Mouse (Mus musculus): Measurements from ENCODE around the gene Trabd. TPM values are rescaled to one million over a fixed set of nuclear protein-coding genes. Genes with fewer than 3 reads are reported as not detected.

Gene Trabd
- total RNA-seq, 1 experiment from 2014 or later, result 39.1 TPM

DNA sequence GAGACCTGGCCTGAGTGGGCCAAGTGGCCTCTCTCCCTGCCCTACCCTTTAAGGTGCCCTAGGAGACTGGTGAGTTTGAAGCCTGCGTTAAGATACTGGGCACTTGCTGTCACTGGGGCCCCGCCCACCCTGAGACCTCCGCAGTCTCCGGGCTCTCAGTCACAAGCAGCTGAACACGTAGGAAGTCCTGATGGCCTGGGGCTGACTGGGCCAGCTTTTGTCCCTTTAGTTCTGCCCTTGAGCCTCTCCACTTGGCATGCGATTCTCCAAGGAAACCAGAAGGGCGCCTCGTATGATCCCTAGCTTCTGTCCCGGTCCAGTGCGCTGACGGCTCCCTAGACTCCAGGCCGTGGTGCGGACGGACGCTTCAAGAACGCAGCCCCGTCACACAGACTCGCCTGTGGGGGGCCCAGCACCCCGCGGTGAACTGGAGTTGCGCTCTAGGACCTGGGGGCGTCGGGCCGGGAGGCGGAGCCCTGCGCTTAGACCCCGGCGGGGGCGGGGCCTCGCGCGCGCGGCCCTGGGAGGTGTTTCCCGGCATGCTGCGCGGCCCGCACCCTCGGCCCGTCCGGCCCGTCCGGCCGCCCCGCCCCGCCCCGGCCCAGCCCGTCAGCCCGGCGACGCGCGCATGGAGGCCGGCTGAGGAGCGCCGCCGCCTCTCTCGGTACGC is 689 bp downstream of the Trabd start:
- ATAC-seq (replicated peaks; ENCODE audit: insufficient number of reproducible peaks, low FRiP score, low TSS enrichment, poor library complexity, severe bottlenecking), result peak; percentile 59

DNA sequence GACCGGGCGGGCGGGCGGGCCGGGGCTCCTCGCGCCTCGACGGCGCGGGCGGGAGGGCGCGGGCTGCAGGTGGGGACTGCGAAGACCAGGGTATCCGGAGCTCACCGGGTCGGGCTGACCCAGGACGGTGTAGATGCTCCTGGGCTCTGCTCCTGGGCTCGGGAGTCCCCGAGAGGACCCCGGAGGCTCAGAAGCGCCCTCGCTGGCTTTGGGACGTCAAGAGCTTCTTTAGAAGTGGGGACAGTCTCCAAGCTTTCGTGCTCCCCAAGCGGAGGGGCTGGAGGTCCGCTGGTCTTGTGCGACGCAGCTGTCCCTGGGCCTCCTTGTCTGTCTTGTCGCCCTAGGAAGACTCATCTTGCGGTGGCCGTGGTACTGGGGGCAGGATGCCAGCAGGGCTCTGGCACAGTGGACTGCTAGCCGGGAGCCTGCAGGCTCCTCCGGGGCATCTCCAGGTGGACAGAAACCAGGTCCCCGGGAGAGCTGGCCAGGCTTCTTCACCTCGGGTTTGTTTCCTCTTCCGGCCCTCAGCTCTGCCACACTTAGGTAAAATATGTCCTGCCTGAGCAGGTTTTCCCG is 1.3 kb downstream of the Trabd start:
- no peak for ATAC-seq (replicated peaks; ENCODE audit: insufficient number of reproducible peaks, low FRiP score, low TSS enrichment, poor library complexity, severe bottlenecking)

DNA sequence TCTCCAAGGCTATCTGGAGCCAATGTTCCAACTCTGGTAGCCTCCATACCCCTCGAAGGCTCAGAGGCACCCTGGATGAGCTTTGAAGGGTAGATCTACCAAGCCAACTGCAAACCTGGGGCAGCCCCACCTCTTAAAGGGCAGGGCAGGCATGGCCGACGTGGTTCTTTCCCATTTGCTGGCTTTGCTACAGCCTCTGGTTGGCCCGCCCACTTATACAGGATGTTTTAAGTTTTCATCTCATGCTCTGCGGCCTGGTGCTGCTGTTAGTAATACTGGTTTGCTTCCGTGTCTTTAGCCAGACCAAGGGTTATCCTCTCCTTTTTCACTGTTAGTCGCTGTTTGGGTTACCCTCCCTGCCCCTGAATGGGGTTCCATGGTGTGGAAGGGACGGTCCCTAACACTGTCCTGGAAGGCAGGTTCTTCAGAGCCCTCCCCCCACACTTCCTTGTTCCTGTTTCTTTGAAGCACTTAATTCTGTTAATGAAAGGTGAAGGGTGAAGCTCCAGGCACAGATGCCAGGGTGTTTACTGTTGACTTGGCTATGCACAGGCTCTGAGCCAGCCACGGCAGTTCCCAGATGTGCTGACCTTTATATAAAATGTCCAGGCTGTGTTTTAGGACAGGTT is 3.4 kb downstream of the Trabd start:
- ATAC-seq (replicated peaks; ENCODE audit: insufficient number of reproducible peaks, low FRiP score, low TSS enrichment, poor library complexity, severe bottlenecking), result peak; percentile 54

DNA sequence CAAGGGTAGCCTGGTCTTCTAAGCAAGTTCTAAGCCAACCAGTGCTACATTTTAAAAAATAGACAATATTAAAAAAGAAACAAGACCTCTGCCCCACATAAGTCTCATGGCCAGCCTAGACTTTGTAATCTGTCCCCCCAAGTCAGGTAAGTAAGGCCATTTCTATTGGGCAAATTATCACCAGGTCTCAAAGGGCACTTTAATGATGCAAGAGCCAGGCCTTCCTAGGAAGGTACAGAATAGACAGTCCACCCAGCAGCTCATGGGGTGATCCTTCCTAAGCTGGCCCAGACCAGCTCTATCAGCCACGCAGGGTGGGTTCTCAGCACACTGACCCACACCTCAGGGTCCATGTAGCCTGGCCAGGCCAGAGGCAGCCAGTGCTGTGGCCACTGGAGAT is 9.0 kb downstream of the Trabd start:
- ATAC-seq (replicated peaks; ENCODE audit: insufficient number of reproducible peaks, low FRiP score, low TSS enrichment, poor library complexity, severe bottlenecking), result no peak

DNA sequence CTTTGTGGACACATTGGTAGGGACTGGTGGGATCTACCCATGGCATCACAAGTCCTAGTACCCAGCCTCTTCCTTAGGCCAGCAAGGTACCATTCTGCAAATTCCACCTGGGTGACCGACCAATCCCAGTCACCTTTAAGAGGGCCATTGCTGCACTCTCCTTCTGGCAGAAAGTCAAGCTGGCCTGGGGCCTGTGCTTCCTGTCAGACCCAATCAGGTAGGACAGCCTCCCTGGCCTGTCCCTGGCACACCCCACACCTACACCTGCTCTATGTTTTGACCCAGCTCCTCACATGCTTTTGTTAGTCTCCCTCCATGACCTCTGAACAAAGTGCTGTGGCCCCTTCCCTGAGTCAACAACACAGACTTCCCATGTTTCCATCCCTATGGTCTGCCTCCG is 9.9 kb downstream of the Trabd start:
- ATAC-seq (replicated peaks; ENCODE audit: insufficient number of reproducible peaks, low FRiP score, low TSS enrichment, poor library complexity, severe bottlenecking), result no peak

DNA sequence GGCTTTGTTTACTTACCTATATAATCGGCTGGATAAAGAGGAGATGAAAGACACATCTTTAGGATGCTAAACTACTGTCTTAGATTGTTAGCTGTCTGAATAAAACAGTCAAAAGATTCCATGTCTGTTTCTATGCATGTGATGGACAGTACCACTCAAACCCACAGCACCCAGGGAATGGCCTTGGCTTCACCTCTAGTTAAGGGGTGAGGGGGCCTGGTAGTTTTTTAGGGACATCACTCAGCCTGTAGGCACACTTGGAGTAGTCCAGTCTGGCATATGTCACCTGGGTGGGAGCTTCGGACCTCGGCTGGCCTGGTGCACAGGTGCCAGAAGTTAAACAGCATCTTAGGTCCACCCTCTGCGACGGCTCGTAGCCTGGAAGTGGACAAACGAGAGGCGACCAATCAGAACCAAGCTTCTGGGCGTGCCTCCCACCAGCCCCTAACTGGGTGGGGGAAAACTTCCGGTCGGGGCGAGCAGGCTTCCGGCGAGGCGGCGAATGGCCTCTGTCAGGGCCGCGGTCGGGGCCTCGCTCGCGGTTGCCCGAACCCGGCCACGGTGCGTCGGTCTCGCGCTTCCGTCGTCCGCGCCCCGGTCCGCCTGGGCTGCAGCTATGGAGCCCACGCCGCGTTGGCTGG is 13.8 kb downstream of the Trabd start, which contains the start of gene Selenoo:
Selenoo (plus strand) TSS at position 478 of the 641 bp plus-strand sequence.
- peak; percentile 83 for ATAC-seq (replicated peaks; ENCODE audit: insufficient number of reproducible peaks, low FRiP score, low TSS enrichment, poor library complexity, severe bottlenecking)

DNA sequence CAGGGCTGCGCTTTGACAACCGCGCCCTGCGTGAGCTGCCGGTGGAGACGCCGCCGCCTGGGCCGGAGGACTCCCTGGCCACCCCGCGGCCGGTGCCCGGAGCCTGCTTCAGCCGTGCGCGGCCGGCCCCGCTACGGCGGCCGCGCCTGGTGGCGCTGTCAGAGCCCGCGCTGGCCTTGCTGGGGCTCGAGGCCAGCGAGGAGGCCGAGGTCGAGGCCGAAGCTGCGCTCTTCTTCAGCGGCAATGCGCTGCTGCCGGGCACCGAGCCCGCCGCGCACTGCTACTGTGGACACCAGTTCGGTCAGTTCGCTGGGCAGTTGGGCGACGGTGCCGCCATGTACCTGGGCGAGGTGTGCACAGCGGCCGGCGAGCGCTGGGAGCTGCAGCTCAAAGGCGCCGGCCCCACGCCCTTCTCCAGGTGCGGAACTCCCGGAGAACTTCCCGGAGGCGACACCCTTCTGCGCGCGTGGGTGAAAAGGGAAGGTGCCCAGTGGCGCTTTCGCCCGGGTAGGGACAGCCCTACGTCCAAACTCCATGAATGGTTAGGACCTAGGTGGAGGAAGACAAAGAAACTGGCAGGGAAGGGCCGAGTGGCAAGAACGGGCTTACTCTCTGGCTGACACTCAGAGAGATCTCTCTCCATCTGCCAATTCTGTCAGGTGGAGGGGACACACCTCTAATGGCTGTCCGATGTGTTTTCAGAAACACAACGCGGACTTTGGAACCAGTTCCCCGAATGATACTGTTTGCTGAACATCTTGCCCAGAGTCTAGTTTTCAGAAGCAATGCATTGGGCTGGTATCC is 14.5 kb downstream of the Trabd start:
- ATAC-seq (replicated peaks; ENCODE audit: insufficient number of reproducible peaks, low FRiP score, low TSS enrichment, poor library complexity, severe bottlenecking), result no peak

DNA sequence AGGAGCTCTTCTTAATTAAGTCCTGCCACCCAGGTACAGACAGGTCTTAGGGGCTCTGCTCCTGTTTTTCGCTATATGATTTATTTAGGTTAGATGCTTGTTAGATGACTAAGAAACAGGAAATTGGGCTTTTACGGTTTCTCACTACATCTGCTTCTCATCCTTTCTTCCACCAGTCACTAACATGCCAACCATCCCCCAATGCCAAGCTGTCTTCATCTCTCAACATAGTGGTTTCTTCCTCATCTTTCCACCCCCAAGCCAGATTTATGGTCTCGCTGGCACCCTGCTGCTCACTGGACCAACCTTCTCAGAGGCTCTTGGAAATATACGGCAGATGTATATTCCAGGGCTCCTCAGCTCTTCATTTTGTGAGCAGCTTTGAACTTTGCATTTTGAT is 15.7 kb downstream of the Trabd start:
- ATAC-seq (replicated peaks; ENCODE audit: insufficient number of reproducible peaks, low FRiP score, low TSS enrichment, poor library complexity, severe bottlenecking), result no peak

DNA sequence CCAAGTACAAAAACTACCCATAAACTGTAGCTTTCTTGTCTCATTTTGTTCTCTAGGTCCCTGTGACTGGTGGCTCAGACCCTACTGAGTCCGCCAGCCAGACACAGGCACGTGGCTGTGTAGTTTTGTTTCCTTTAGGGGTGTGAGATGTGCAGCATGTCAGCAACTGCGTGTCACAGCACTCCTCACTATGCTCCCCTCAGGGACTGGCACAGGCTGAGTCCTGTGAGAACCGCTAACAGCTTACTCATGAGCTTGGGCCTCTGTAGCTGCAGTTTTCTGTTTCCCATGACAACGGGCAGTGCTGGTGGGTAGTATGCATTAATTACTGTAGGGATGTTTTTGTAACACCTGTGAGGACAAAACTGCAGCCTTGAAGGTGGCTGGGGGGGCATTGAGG is 17.3 kb downstream of the Trabd start:
- no peak for ATAC-seq (replicated peaks; ENCODE audit: insufficient number of reproducible peaks, low FRiP score, low TSS enrichment, poor library complexity, severe bottlenecking)

DNA sequence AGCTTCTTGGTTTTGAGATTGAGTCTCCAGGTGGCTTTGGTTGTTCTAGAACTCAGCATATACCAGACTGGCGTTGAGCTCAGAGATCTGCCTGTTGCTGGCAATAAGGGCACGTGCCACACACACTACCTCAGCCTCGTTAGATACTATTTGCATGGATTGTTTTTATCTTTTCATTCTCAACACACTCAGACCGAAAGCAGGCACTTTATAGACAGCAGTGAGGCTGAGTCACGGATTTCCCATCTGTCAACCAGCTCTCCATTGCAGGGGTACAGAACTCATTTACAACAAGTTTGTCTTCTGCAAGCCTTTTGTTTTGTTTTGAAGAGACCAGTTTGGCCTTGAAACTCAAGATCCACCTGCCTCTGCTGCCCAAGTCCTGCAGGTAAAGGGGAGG is 22.5 kb downstream of the Trabd start:
- no peak for ATAC-seq (replicated peaks; ENCODE audit: insufficient number of reproducible peaks, low FRiP score, low TSS enrichment, poor library complexity, severe bottlenecking)

DNA sequence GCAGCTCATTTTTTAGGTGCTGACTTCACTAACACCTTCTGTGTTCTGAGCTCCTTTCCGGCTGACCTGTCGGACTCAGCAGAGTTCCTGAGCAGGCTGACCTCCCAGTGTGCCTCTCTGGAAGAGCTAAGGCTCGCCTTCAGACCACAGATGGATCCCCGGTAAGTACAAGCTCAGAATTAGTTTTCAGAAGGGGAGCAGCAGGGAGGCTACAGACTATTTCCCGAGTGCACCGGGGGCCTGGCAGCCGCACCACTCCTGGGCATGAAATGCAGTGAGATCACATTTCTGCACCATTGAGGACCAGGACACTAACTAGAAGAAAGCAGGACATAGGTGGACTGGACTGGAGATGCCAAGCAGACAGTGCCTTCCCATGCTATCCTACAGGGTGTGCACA is 23.7 kb downstream of the Trabd start:
- no peak for ATAC-seq (replicated peaks; ENCODE audit: insufficient number of reproducible peaks, low FRiP score, low TSS enrichment, poor library complexity, severe bottlenecking)

DNA sequence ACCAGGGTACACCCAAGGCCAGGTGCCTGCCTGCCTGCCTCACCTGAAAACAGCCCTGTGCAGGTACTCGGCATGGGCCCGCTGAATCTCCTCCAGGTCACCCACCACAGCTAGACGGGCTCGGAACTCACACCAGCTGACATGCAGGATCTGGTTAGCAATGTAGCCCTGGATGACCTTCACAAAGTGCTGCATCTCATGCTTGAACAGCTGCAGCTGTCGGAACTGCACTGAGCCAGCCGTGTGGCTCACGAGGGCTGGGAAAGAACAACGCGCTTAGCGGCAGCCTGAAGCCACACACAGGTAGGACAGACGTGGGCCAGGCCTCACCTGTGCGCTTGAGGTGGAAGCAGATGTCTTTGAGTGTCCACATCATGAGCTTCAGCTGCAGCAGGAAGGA is 25.9 kb downstream of the Trabd start:
- no peak for ATAC-seq (replicated peaks; ENCODE audit: insufficient number of reproducible peaks, low FRiP score, low TSS enrichment, poor library complexity, severe bottlenecking)

DNA sequence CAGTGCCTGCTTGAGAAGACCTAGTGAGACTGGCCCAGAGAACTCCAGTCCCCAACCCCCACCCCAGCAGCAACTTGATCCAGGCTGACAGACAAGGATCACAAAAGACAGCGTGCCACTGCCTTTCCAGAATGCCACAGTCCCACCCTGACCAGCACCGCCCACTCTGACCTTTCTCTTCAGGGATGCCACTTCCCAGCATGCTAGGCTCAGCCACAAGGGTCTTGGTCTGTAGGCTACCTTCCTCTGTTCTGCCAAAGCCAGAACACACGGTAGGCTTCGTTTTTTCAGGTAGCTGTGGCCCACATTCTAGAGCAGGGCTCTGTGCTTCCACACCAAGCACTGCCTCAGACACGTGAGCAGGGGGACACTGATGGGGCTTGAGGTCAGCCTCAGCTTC is 27.7 kb downstream of the Trabd start:
- ATAC-seq (replicated peaks; ENCODE audit: insufficient number of reproducible peaks, low FRiP score, low TSS enrichment, poor library complexity, severe bottlenecking), result no peak

DNA sequence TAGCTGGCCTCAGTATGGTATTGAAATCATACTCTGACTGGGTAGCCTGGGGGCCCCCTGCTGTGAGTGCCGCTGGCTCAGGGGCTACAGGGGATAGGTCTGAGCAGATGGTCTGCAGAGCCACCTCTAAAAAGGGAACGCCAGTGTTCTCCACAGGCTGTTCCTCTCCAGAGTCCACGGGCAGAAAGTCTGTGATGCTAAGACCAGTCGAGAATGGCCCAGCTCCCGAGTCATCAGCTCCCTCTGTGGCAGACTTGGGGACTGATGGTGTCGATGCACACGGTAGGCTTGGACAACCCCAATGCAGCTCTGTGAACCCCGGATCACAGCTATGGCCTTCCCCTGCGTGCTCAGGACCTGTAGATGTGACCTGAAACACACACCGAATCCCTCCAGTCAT is 29.0 kb downstream of the Trabd start:
- no peak for ATAC-seq (replicated peaks; ENCODE audit: insufficient number of reproducible peaks, low FRiP score, low TSS enrichment, poor library complexity, severe bottlenecking)

DNA sequence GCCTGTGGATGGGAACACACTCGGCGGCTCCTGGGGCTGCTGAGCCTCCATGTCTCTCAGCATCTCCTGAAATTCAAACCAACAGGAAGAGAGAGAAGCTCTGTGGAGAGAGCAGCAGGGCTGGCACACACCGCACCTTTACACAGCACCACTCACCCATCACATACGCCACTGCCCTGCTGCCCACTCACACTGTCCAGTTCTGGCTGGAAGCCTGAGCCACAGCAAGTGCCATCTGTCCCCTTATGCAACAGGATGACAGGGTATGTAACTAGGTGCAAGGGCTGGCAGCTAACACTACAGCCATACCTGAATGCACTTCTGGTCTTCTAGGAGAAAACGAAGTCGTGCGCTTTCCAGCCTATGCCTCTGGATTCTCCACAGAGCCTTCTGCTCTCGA is 29.5 kb downstream of the Trabd start:
- no peak for ATAC-seq (replicated peaks; ENCODE audit: insufficient number of reproducible peaks, low FRiP score, low TSS enrichment, poor library complexity, severe bottlenecking)

DNA sequence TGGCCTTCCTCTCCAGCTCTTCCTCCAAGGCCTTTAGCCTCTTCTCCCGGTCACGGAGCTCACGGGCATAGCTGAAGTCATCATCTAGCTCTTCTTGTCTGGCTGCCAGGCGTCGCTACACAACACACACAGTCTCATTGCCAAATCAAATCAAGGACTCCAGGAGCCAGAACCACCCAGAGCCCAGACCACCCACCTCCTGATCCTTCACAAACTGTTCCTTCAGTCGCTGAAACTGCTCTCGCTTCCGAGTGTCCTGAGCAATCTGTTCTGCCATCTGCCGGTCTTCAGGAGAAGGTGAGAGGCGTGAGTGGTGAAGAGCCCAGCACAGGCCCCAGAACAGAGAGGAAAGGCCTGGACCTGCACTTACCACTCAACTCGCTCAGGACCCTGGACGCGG is 31.1 kb downstream of the Trabd start:
- ATAC-seq (replicated peaks; ENCODE audit: insufficient number of reproducible peaks, low FRiP score, low TSS enrichment, poor library complexity, severe bottlenecking), result no peak

DNA sequence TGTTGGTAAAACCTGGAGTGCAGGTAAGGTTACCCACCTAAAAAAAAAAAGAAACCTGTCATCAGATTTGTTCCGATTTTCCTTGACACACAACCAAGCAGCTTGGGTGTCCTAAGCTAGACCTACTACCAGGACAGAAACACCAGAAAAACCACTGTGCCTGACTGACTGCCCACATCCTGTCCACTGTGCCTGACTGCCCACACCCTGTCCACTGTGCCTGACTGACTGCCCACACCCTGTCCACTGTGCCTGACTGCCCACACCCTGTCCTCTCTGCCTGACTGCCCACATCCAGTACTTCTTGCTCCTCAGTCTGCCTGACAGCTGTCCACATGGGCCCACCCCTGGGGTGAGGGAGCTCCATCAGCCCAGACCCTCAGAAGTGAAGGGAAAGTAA is 32.1 kb downstream of the Trabd start:
- ATAC-seq (replicated peaks; ENCODE audit: insufficient number of reproducible peaks, low FRiP score, low TSS enrichment, poor library complexity, severe bottlenecking), result no peak

DNA sequence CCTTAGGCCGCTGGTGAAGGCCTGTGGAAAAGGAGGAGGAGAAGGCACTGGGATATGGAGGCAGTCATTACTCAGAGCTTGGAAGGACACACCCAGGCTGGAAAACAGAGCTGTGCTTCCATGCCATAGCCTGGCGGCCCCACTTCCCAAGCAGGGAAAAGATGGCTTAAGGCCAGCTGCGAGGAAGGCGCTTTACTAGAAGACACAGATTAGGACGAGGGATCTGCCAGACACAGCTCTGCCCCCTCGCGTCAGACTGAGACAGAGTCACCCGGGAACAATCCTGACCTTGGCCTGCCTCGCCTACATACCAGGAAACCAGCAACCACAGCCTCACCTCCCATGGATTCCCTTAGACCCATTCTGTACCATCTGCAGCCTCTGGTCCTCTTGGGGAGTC is 35.2 kb downstream of the Trabd start:
- ATAC-seq (replicated peaks; ENCODE audit: insufficient number of reproducible peaks, low FRiP score, low TSS enrichment, poor library complexity, severe bottlenecking), result no peak

DNA sequence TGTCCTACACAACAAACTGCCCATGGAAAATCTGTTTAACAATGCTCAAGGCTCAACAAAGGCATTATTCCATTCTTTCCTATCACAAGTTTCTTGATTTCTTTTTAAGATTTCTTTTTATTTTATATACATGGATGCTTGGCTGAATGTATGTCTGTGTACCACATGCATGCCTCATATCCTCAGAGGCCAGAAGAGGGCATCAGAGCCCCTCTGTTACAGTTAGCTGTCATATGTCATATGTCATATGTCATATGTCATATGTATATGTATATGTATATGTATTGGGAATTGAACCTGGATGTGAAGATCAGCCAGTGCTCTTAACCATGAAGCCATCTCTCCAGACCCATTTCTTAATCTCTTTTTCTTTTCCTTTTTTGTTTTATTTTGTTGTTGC is 43.1 kb downstream of the Trabd start:
- ATAC-seq (replicated peaks; ENCODE audit: insufficient number of reproducible peaks, low FRiP score, low TSS enrichment, poor library complexity, severe bottlenecking), result no peak

Measured in monocyte, adult 5-6 weeks (primary cell).